Mouse (Mus musculus): ENCODE data around the gene Ccnd3. TPM values are rescaled to one million over a fixed set of nuclear protein-coding genes. Genes with fewer than 3 reads are reported as not detected.
A peak's percentile ranks its signal among the peaks of the same experiment; 100 is the strongest.

The Ccnd3 gene
- total and polyA plus RNA-seq, 2 experiments from 2014 or later: 41.1 to 52.6 TPM

GRCm38 (mm10) chr17:47506042-47506441 is 1.2 kb downstream of the Ccnd3 start:
- no peak overlapping the region for H3K4me3 ChIP-seq (ENCODE audit: low read depth, low read length)
- ATAC-seq (ENCODE audit: low FRiP score) (no peak), DNase-seq (ENCODE audit: low spot score) (no peak)
- H3K9ac ChIP-seq (replicated peaks; ENCODE audit: low read length, poor library complexity, severe bottlenecking): no peak overlapping the region
- WGBS: 91% methylated on average over 1 of the region's 1 CpGs
- H3K27me3 ChIP-seq (ENCODE audit: insufficient read depth, low read length): no peaks in the 10 kb centered on the region
- H3K27ac ChIP-seq (ENCODE audit: low read depth, low read length): no peak overlapping the region
- H3K9me3 ChIP-seq (ENCODE audit: low read length): no peaks in the 10 kb centered on the region
- H3K36me3 ChIP-seq (ENCODE audit: insufficient read depth, low read length): no peaks in the 10 kb centered on the region
- no peak overlapping the region for H3K4me2 ChIP-seq (ENCODE audit: low read depth, low read length, poor library complexity, severe bottlenecking)
- H3K4me1 ChIP-seq (ENCODE audit: insufficient read depth, low read length): peaks cover 5% of the 10 kb centered on the region; the same call in 1 of the 2 replicates
- TF ChIP-seq CTCF (IDR thresholded peaks at IDR 0.05): no peak

GRCm38 (mm10) chr17:47506697-47507096 is 1.8 kb downstream of the Ccnd3 start:
- WGBS: 87% methylated on average over 4 of the region's 4 CpGs
- Histone ChIP-seq H3K27me3 (ENCODE audit: insufficient read depth, low read length) (no peaks in the 10 kb centered on the region), H3K4me2 (ENCODE audit: low read depth, low read length, poor library complexity, severe bottlenecking) (no peak overlapping the region), H3K4me3 (ENCODE audit: low read depth, low read length) (no peak overlapping the region), H3K36me3 (ENCODE audit: insufficient read depth, low read length) (no peaks in the 10 kb centered on the region), H3K27ac (ENCODE audit: low read depth, low read length) (no peak overlapping the region), H3K4me1 (ENCODE audit: insufficient read depth, low read length) (no peaks in the 10 kb centered on the region), H3K9ac (replicated peaks; ENCODE audit: low read length, poor library complexity, severe bottlenecking) (no peak overlapping the region), H3K9me3 (ENCODE audit: low read length) (no peaks in the 10 kb centered on the region)
- ATAC-seq (ENCODE audit: low FRiP score) (no peak), DNase-seq (ENCODE audit: low spot score) (no peak)
- no peak for TF ChIP-seq CTCF (IDR thresholded peaks at IDR 0.05)

GRCm38 (mm10) chr17:47507523-47507922 is 2.7 kb downstream of the Ccnd3 start:
- Histone ChIP-seq H3K4me3 (ENCODE audit: low read depth, low read length) (no peak overlapping the region), H3K9ac (replicated peaks; ENCODE audit: low read length, poor library complexity, severe bottlenecking) (no peak overlapping the region), H3K27me3 (ENCODE audit: insufficient read depth, low read length) (no peaks in the 10 kb centered on the region), H3K27ac (ENCODE audit: low read depth, low read length) (no peak overlapping the region), H3K36me3 (ENCODE audit: insufficient read depth, low read length) (no peaks in the 10 kb centered on the region), H3K4me2 (ENCODE audit: low read depth, low read length, poor library complexity, severe bottlenecking) (no peak overlapping the region), H3K9me3 (ENCODE audit: low read length) (no peaks in the 10 kb centered on the region), H3K4me1 (ENCODE audit: insufficient read depth, low read length) (no peaks in the 10 kb centered on the region)
- 84% methylated on average over 2 of the region's 2 CpGs for whole genome bisulfite sequencing
- DNase-seq (ENCODE audit: low spot score) (no peak), ATAC-seq (ENCODE audit: low FRiP score) (no peak)
- no peak for TF ChIP-seq CTCF (IDR thresholded peaks at IDR 0.05)

GRCm38 (mm10) chr17:47508012-47508608 is 3.3 kb downstream of the Ccnd3 start:
- 0 out of 2 replicates have a peak overlapping the region, but pooled peaks have one; percentile 43 for H3K27ac ChIP-seq (ENCODE audit: low read depth, low read length)
- no peaks in the 10 kb centered on the region for H3K4me1 ChIP-seq (ENCODE audit: insufficient read depth, low read length)
- H3K9ac ChIP-seq (replicated peaks; ENCODE audit: low read length, poor library complexity, severe bottlenecking): 0 out of 2 replicates have a peak overlapping the region, but pooled peaks have one; percentile 4
- H3K4me3 ChIP-seq (ENCODE audit: low read depth, low read length): no peak overlapping the region
- H3K4me2 ChIP-seq (ENCODE audit: low read depth, low read length, poor library complexity, severe bottlenecking): no peak overlapping the region; the same call in 1 of the 2 replicates
- 57% methylated on average over 12 of the region's 12 CpGs for WGBS
- TF ChIP-seq CTCF (IDR thresholded peaks at IDR 0.05): no peak
- H3K27me3 ChIP-seq (ENCODE audit: insufficient read depth, low read length): no peaks in the 10 kb centered on the region
- no peak for ATAC-seq (ENCODE audit: low FRiP score)
- H3K9me3 ChIP-seq (ENCODE audit: low read length): no peaks in the 10 kb centered on the region
- peak; percentile 79 for DNase-seq (ENCODE audit: low spot score)
- no peaks in the 10 kb centered on the region for H3K36me3 ChIP-seq (ENCODE audit: insufficient read depth, low read length)

GRCm38 (mm10) chr17:47509031-47509705 is 4.3 kb downstream of the Ccnd3 start:
- 60% methylated on average over 9 of the region's 9 CpGs for WGBS
- H3K9me3 ChIP-seq (ENCODE audit: low read length): no peaks in the 10 kb centered on the region
- TF ChIP-seq CTCF (IDR thresholded peaks at IDR 0.05): no peak
- no peaks in the 10 kb centered on the region for H3K4me1 ChIP-seq (ENCODE audit: insufficient read depth, low read length)
- no peak for ATAC-seq (ENCODE audit: low FRiP score)
- DNase-seq (ENCODE audit: low spot score): no peak
- no peak overlapping the region for H3K9ac ChIP-seq (replicated peaks; ENCODE audit: low read length, poor library complexity, severe bottlenecking)
- H3K4me3 ChIP-seq (ENCODE audit: low read depth, low read length): no peak overlapping the region
- no peak overlapping the region for H3K27ac ChIP-seq (ENCODE audit: low read depth, low read length)
- no peaks in the 10 kb centered on the region for H3K27me3 ChIP-seq (ENCODE audit: insufficient read depth, low read length)
- H3K4me2 ChIP-seq (ENCODE audit: low read depth, low read length, poor library complexity, severe bottlenecking): no peak overlapping the region
- no peaks in the 10 kb centered on the region for H3K36me3 ChIP-seq (ENCODE audit: insufficient read depth, low read length)

All from midbrain, postnatal 0 days (tissue).